Mouse (Mus musculus) stomach, postnatal 0 days (tissue): ENCODE results near the gene Ccdc47. TPM values are rescaled to one million over a fixed set of nuclear protein-coding genes. Genes with fewer than 3 reads are reported as not detected.
"Not testable (repeated sequence)": the region's sequence is repeated elsewhere in the genome, so short reads cannot be mapped to it uniquely, and the experiment has no call there.

Source experiments
- ATAC-seq: fragments of 200-750 bp; cut with Nextera tagmentation; 2 replicates; pipeline ENCODE4 v1.8.0; 2017; ENCODE audit not compliant: low FRiP score, low TSS enrichment
- DNase-seq: peaks from one replicate; pipeline ENCODE4 v3.0.0-alpha.2; 2016; ENCODE audit warnings: low spot score
- H3K27ac ChIP-seq: fragments of 300-500 bp; sonication (generic); replicated peaks from 2 replicates; pipeline ENCODE4 v1.5.1; 2014; ENCODE audit warnings: mild to moderate bottlenecking, control low read depth
- H3K27me3 ChIP-seq: fragments of 300-500 bp; sonication (generic); 2 replicates; pipeline ENCODE4 v1.6.1; 2014; ENCODE audit warnings: low read length; ENCODE audit not compliant: control insufficient read depth, insufficient read depth
- H3K36me3 ChIP-seq: fragments of 300-500 bp; sonication (generic); 2 replicates; pipeline ENCODE4 v1.6.1; 2014; ENCODE audit warnings: low read length, mixed read lengths; ENCODE audit not compliant: control insufficient read depth, insufficient read depth
- H3K4me1 ChIP-seq: fragments of 300-500 bp; sonication (generic); replicated peaks from 2 replicates; pipeline ENCODE4 v1.6.1; 2014; ENCODE audit warnings: antibody characterized with exemption; ENCODE audit not compliant: control insufficient read depth, insufficient read depth
- H3K4me2 ChIP-seq: fragments of 300-500 bp; sonication (generic); replicated peaks from 2 replicates; pipeline ENCODE4 v1.6.1; 2014; ENCODE audit warnings: low read depth, mild to moderate bottlenecking, control low read depth, moderate library complexity
- H3K4me3 ChIP-seq: fragments of 300-500 bp; sonication (generic); 2 replicates; pipeline ENCODE4 v1.5.1; 2014; ENCODE audit warnings: low read depth, low read length, control low read depth
- H3K9ac ChIP-seq: fragments of 300-500 bp; sonication (generic); 2 replicates; pipeline ENCODE4 v1.6.1; 2014; ENCODE audit warnings: mild to moderate bottlenecking, low read length, control low read depth, mixed read lengths
- H3K9me3 ChIP-seq: fragments of 300-500 bp; sonication (generic); 2 replicates; pipeline ENCODE4 v1.6.1; 2016; ENCODE audit warnings: low read length; ENCODE audit not compliant: control insufficient read depth
- CTCF ChIP-seq: IDR thresholded peaks from 2 replicates; pipeline ENCODE4 v1.5.1; 2016; ENCODE audit warnings: antibody characterized with exemption, low read depth, mild to moderate bottlenecking, moderate library complexity
- EP300 ChIP-seq: optimal IDR thresholded peaks from 2 replicates; pipeline ENCODE3; 2016; ENCODE audit warnings: antibody characterized with exemption
- WGBS: fragments of 180-500 bp; shearing (Covaris S2); extraction: QIAGEN DNeasy Blood & Tissue Kit; methylation state at CpG from one replicate; pipeline ENCODE4 v1.1.7; 2014; 5-methylcytosine and 5-hydroxymethylcytosine counted together
- polyA plus RNA-seq: library from polyadenylated mRNA; unstranded; fragments of >200 nt; fragmentation: Nextera tagmentation; extraction: Ambion mirVana; gene quantifications from 2 replicates; pipeline ENCODE4 v1.2.1, GENCODE M21; 2015

Ccdc47 gene
- polyA plus RNA-seq, 1 experiment from 2014 or later: 51.4 TPM

DNA sequence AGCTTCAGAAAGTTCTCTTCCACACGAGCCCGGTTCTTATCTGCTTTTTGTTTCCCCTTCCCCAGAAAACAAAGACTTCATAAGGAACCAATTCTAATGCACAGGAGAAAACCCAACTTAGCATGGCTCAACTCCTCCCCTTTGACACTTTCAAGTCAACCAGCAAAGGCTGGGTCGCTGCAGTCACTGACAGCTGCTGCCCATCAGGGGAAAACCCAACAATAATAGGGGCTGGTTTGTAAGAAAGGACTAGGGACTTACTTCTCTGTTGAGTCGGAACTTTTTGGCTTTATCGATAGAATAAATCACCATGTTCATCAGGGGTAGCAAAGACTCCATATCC lies 14.1 kb downstream of the Ccdc47 start, which contains the start of gene Strada:
Gene Strada (minus strand): TSS at position 46 of the 343 bp plus-strand sequence.
- peaks cover 25% of the 10 kb centered on the region for H3K36me3 ChIP-seq
- no peaks in the 10 kb centered on the region for H3K27me3 ChIP-seq
- no peak for DNase-seq
- ATAC-seq: no peak
- no peak within 1 kb of the TSS for H3K4me2 ChIP-seq
- H3K9ac ChIP-seq: no peak within 1 kb of the TSS
- no peak within 1 kb of the TSS for H3K27ac ChIP-seq
- H3K9me3 ChIP-seq: no peaks in the 10 kb centered on the region
- no peak within 1 kb of the TSS for H3K4me3 ChIP-seq
- WGBS: 80% methylated on average over 5 of the region's 5 CpGs
- no peaks in the 10 kb centered on the region for H3K4me1 ChIP-seq
- TF ChIP-seq EP300: no peak
- TF ChIP-seq CTCF: no peak

DNA sequence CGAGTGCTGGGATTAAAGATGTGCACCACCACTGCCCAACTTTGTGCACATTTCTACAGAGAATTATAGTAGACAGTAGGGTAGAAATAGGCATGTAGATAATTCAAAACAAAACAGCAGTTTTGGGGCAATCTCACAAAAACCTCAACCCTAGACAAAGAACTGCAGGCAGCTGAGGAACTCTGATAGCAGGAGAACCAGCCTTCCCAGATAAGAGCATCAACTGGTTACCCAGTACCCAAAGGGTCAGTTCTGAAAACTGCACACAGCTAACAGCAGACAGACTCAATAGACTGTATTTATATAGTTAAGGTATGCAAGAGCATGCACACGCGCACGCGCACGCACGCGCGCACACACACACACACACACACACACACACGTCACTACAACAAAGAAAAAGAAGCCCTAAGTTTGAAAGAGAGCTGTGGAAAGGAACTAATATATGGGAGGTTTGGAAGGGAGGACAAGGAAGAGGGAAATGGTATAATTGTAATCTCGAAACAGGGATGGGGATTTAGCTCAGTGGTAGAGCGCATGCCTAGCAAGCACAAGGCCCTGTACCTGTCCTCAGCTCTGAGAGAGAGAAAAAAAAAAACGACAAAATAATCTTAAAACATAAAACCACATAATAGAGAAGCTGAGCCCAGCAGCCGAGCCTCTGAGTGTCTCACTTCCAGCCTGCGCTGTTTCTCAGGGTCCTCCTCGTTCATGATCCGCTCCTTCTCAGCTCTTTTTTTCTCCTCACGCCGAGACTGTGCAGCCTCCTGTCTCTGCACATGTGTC lies 14.6 kb downstream of the Ccdc47 start:
- TF ChIP-seq CTCF (no peak), EP300 (no peak)

DNA sequence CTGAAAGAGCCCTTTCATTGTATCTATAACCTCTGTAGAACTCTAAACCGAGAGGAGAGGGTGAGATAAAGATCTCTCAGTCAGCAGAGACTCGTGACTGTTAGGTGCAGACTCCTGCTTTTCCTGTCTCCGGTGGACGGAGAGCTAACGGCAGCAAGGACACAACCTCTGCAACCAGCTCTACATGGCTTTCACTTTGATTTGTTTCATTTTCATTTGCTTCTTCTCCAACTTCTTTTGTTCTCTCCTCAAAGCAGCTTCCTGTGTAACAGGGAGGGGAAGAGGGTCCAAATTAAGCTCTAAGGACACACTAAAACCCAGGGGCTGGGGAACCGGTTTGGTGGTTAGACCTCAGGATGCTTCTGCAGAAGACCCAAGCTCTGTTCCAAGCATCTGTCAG lies 15.4 kb downstream of the Ccdc47 start:
- peaks cover 19% of the 10 kb centered on the region for H3K36me3 ChIP-seq
- WGBS: 70% methylated on average over 6 of the region's 6 CpGs

More for the DNA sequence above, 14.6 kb downstream of the Ccdc47 start:
- Histone ChIP-seq H3K27ac (no peak overlapping the region), H3K4me2 (no peak overlapping the region), H3K36me3 (peaks cover 20% of the 10 kb centered on the region), H3K27me3 (no peaks in the 10 kb centered on the region), H3K4me3 (no peak overlapping the region), H3K9ac (no peak overlapping the region), H3K9me3 (no peaks in the 10 kb centered on the region), H3K4me1 (no peaks in the 10 kb centered on the region)
- no peak for ATAC-seq
- DNase-seq: no peak
- WGBS: 89% methylated on average over 19 of the region's 19 CpGs

DNA sequence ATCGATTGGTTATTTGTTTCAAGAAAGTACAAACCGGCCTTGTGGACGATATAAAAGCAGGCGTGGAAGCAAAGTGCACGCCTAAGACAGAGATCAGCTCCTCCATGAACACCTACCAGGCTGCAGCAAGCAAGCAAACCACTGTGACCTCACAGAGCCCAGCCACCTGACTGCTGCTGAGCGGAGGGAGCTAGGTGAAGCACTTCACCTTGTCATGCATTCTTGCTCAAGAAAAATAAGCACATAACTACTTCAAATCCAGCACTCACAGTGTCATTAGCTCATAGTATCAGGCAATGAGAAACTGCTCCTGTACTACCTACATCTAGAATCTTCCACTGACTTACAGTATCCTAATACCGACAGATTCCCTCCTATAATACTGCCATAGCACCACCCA lies 16.1 kb downstream of the Ccdc47 start:
- WGBS: 93% methylated on average over 7 of the region's 7 CpGs
- H3K36me3 ChIP-seq: peaks cover 19% of the 10 kb centered on the region

More for the DNA sequence above, 15.4 kb downstream of the Ccdc47 start:
- Histone ChIP-seq H3K9me3 (no peaks in the 10 kb centered on the region), H3K4me2 (no peak overlapping the region), H3K9ac (no peak overlapping the region), H3K4me3 (no peak overlapping the region), H3K27me3 (no peaks in the 10 kb centered on the region), H3K4me1 (no peaks in the 10 kb centered on the region), H3K27ac (no peak overlapping the region)
- no peak for DNase-seq
- TF ChIP-seq EP300 (no peak), CTCF (no peak)
- no peak for ATAC-seq

DNA sequence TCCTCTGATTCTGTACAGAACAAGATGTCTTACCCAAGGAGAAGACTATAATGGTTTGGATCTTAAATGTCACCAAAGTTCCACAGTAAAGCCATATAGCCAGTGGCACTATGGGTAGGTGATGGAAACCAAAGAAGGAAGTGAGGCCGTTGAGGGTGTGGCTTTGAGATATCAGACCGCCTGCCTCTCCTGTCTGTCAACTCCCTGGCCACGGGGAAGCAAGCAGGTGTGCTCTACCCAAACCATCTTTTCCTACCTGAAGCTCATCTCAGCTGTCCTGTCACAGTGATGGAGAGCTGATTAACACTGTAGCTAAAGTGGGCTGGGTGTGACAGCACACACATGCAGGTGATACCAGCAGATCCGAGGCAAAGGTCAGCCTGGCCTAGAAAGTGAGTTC lies 17.9 kb downstream of the Ccdc47 start:
- ATAC-seq: no peak
- H3K27ac ChIP-seq: no peak overlapping the region
- 74% methylated on average over 4 of the region's 4 CpGs for WGBS
- no peak overlapping the region for H3K9ac ChIP-seq
- no peak for DNase-seq
- TF ChIP-seq EP300 (no peak), CTCF (no peak)
- no peak overlapping the region for H3K4me3 ChIP-seq
- no peaks in the 10 kb centered on the region for H3K4me1 ChIP-seq
- no peaks in the 10 kb centered on the region for H3K9me3 ChIP-seq
- H3K27me3 ChIP-seq: no peaks in the 10 kb centered on the region
- H3K36me3 ChIP-seq: peaks cover 16% of the 10 kb centered on the region
- no peak overlapping the region for H3K4me2 ChIP-seq

More for the DNA sequence above, 16.1 kb downstream of the Ccdc47 start:
- H3K9me3 ChIP-seq, H3K9ac ChIP-seq, ATAC-seq, DNase-seq, H3K27ac ChIP-seq, H3K27me3 ChIP-seq, H3K4me2 ChIP-seq, H3K4me3 ChIP-seq, H3K4me1 ChIP-seq: not testable (repeated sequence)

DNA sequence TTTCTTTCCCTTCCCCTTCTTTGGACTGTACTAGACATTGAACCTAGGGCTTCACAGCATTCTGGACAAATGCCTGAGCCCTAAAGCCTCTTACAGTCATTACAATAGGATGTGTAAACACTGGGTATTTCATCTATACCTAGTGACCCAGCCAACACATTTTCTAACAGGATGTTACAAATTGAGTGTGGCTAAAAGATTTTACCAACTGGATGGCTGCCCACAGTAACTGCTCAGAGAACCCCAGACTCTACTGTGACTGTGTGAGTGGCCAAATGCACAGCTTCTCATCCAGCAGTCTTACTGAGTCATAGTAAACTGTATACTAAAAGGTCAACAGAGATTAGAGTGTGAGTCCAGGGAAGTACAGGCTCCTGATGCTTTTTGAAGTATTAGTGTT lies 20.8 kb downstream of the Ccdc47 start:
- no peaks in the 10 kb centered on the region; the same call in 1 of the 2 replicates for H3K4me1 ChIP-seq
- no peaks in the 10 kb centered on the region for H3K9me3 ChIP-seq
- H3K27ac ChIP-seq: peak overlapping the region; percentile 53
- no peak overlapping the region; the same call in 1 of the 2 replicates for H3K9ac ChIP-seq
- no peaks in the 10 kb centered on the region for H3K27me3 ChIP-seq
- no peak for DNase-seq
- H3K36me3 ChIP-seq: peaks cover 4% of the 10 kb centered on the region; the same call in 1 of the 2 replicates
- no peak overlapping the region for H3K4me2 ChIP-seq
- ATAC-seq: no peak
- no peak overlapping the region for H3K4me3 ChIP-seq
- TF ChIP-seq EP300 (no peak), CTCF (no peak)
